Mouse (Mus musculus) lung, adult 2 months (tissue): ENCODE data around the gene Ncor2.

Source experiments
- CTCF ChIP-seq: fragments of 200-500 bp; IDR thresholded peaks from 2 replicates; pipeline ENCODE4 v1.5.1; 2011; ENCODE audit warnings: mild to moderate bottlenecking, low read length, control low read depth; ENCODE audit not compliant: insufficient read depth
- POLR2A ChIP-seq: fragments of 200-500 bp; IDR thresholded peaks from 2 replicates; pipeline ENCODE4 v1.6.1; 2011; ENCODE audit warnings: low read depth, mild to moderate bottlenecking, control low read depth, low read length, borderline replicate concordance; ENCODE audit errors: extremely low read depth

DNA sequence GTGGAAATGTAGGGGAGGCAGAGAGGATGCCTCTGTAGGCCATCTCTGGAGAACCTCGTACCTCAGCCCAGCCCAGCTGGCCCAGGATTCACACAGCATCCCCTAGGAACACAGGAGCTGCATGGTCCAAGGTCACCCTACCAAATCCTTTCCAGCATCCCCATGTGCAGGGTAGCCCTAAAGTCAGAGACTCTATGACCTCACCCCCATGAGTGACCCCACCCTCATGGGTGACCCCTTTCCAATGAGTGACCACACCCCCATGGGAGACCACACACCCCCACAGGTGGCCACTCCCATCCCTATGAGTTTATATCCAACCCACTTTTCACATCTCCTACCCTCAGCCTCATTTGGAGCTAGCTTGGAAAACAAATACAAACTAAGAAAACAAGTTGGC, 51.1 kb downstream of the Ncor2 start:
- no peak for TF ChIP-seq POLR2A
- TF ChIP-seq CTCF = no peak
